In the genomic region with DNA sequence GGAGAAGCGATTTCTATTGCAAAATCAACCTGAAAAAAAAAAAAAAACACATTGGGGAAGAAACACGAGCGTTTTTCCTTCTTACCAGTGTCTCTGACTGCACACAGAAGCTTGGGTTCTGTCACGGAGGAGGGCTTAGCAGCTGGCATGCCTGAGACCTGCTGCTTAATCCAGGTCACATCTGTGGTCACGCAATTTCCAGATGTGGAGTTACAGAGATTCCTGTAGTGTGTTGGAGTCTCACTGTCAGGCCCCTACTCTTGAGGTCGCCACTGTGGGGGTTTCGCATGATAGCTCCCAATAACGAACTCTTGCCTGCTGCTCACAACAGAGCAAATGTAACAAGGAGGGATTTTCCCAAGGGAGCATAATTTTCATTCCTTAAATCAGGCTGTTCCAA, we compare ENCODE assay signal across 23 mouse cellular contexts. TPM values are rescaled to one million over a fixed set of nuclear protein-coding genes. Genes with fewer than 3 reads are reported as not detected.
"Had no signal": no experiment of that assay in that cellular context is flagged by ENCODE, and none has a peak within 500 bp of the region (broad histone marks: within the 10 kb centered on the region; RNA-seq: fewer than 3 reads in every experiment).

No protein-coding gene starts in this region.

- H3K36me3 ChIP-seq: kidney, embryonic 15.5 days; liver, embryonic 13.5 days; midbrain, embryonic 13.5 days; neural tube, embryonic 12.5 days had no signal

- H3K4me1 ChIP-seq: liver, embryonic 13.5 days had no signal

- H3K9me3 ChIP-seq: kidney, embryonic 15.5 days; liver, embryonic 13.5 days; midbrain, embryonic 13.5 days; neural tube, embryonic 12.5 days had no signal

- ATAC-seq: midbrain, embryonic 13.5 days had no signal

- H3K4me3 ChIP-seq: kidney, embryonic 15.5 days; left cerebral cortex, adult 2 months; liver, embryonic 13.5 days; midbrain, embryonic 13.5 days; neural tube, embryonic 12.5 days had no signal

- H3K27ac ChIP-seq: kidney, embryonic 15.5 days; left cerebral cortex, adult 2 months; liver, embryonic 13.5 days; midbrain, embryonic 13.5 days; neural tube, embryonic 12.5 days had no signal

- H3K9ac ChIP-seq: kidney, embryonic 15.5 days; liver, embryonic 13.5 days; midbrain, embryonic 13.5 days; neural tube, embryonic 12.5 days had no signal

- H3K4me2 ChIP-seq: kidney, embryonic 15.5 days; liver, embryonic 13.5 days; midbrain, embryonic 13.5 days; neural tube, embryonic 12.5 days had no signal

- DNase-seq: kidney, adult 8-10 months; kidney, postnatal 10 days; kidney, postnatal 36 days; layer of hippocampus, postnatal 36 days; liver, embryonic 13.5 days; lung, adult 2 months; lung, postnatal 14 days; lung, postnatal 4 days; thymus, adult 18-20 months had no signal

RNA-seq across cellular contexts. Expression of a gene that starts 2.2 kb away (rescaled TPM):
- polyA plus RNA-seq: liver, embryonic 16.5 days had no signal

RNA-seq across cellular contexts. Expression of a gene that starts 6.4 kb away (rescaled TPM):
- polyA plus RNA-seq: kidney, embryonic 15.5 days; limb, embryonic 14.5 days; liver, adult 2 months; liver, embryonic 13.5 days; liver, embryonic 16.5 days; lung, adult 2 months; lung, embryonic 16.5 days; midbrain, embryonic 13.5 days; midbrain, postnatal 0 days; neural tube, embryonic 12.5 days; small intestine, adult 2 months; spleen, adult 2 months; stomach, embryonic 16.5 days; testis, adult 2 months; urinary bladder, adult 2 months had no signal

RNA-seq across cellular contexts. Expression of a gene that starts 12.9 kb away (rescaled TPM):
- polyA plus RNA-seq: kidney, embryonic 15.5 days; limb, embryonic 14.5 days; liver, adult 2 months; liver, embryonic 13.5 days; liver, embryonic 16.5 days; lung, adult 2 months; lung, embryonic 16.5 days; midbrain, embryonic 13.5 days; midbrain, postnatal 0 days; neural tube, embryonic 12.5 days; small intestine, adult 2 months; spleen, adult 2 months; stomach, embryonic 16.5 days; testis, adult 2 months; urinary bladder, adult 2 months had no signal

RNA-seq across cellular contexts. Expression of a gene that starts 22.2 kb away (rescaled TPM):
- polyA plus RNA-seq: kidney, embryonic 15.5 days; limb, embryonic 14.5 days; liver, adult 2 months; liver, embryonic 13.5 days; liver, embryonic 16.5 days; lung, adult 2 months; lung, embryonic 16.5 days; midbrain, embryonic 13.5 days; midbrain, postnatal 0 days; neural tube, embryonic 12.5 days; small intestine, adult 2 months; spleen, adult 2 months; stomach, embryonic 16.5 days; testis, adult 2 months; urinary bladder, adult 2 months had no signal

RNA-seq across cellular contexts. Expression of a gene that starts 27.1 kb away (rescaled TPM):
- polyA plus RNA-seq: kidney, embryonic 15.5 days; limb, embryonic 14.5 days; liver, adult 2 months; liver, embryonic 13.5 days; liver, embryonic 16.5 days; lung, adult 2 months; lung, embryonic 16.5 days; midbrain, embryonic 13.5 days; midbrain, postnatal 0 days; neural tube, embryonic 12.5 days; small intestine, adult 2 months; spleen, adult 2 months; testis, adult 2 months; urinary bladder, adult 2 months had no signal
